Mouse (Mus musculus): ENCODE measurements around the gene Gpr19.

Gene Gpr19

DNA sequence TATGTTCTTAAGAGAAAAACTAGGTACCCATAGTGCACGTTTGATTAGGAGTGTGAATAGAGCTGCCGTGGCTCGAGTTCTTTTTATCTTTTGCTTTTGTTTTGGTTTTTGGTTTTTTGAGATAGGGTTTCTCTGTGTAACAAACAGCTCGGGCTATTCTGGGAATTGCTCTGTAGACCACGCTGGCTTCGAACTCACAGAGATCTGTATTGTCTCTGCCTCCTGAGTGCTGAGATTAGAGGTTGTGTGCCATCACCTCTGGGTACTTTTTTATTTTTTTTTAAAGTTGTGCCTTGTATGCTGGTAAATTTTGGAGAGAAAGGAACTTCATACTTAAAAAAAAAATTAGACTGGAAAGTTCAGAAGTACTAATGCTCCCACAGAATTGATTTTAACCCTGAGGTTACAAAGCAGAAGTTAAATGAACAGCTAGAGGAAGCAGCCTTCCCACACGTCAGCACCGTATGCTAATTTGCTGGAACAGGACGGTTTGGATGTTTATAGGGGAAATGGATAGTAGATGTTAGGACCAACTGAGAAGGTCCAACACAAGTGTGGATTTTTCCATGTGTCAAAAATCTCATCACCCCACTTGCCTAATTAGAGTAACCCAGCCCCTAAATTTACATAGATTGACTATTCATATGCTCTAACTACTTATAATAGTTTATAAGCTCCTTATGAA, 24.3 kb upstream of the Gpr19 start:
- no peak for DNase-seq

DNA sequence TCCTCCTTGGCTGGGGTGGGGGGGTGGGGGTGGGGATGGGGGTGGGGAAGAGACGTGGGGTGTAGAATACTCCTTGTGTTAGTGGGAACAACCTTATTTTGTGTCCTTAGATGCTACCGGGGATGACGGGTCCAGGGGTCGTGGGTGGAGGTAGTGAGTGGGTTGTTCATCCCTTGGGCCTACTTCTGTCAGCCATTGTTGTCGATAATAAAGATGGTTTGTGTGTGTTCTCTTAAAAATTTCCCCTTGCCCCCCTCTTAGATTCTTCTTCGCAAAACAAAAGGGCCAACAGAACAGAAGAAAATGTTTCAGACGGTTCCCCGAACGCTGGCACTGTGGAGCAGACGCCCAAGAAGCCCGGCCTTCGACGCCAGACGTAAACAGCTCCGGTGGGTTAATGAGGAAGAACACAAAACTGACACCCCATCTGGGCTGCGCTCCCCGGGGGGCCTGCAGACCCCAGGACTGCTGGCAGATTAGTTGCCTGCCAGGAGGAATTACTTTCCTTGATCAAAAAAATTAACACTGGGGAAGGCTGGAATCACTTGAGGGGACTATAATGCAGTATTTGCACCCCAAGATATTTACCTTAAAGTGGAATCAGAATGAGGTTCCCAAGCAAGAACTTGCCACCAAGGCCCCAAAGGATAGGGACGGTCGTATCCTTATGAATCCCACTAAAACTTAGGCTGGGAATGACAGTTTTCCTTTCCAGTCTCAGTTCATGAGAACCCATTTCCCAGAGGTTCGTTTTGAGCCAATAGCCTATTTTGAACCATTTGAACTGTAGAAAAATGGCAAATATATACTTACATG, 23.5 kb upstream of the Gpr19 start:
- DNase-seq: no peak

DNA sequence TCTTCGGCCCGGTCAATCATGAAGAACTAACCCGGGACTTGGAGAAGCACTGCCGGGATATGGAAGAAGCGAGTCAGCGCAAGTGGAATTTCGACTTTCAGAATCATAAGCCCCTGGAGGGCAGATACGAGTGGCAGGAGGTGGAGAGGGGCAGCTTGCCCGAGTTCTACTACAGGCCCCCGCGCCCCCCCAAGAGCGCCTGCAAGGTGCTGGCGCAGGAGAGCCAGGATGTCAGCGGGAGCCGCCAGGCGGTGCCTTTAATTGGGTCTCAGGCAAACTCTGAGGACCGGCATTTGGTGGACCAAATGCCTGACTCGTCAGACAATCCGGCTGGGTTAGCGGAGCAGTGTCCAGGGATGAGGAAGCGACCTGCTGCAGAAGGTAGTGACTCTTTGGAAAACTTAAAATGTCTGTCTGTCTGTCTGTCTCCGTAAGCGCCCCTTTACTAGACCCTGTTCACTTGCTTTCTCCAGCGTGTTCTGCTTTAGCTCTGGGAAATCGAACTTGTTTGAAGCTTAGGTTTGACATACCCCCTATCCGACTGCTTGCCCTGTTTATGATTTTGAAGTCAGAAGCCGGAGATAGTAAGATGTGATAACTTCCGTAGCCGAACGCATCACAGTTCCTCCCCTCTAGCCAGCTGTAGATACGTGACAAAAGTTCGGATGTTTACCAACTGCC, 22.8 kb upstream of the Gpr19 start:
- peak; percentile 74 for DNase-seq

DNA sequence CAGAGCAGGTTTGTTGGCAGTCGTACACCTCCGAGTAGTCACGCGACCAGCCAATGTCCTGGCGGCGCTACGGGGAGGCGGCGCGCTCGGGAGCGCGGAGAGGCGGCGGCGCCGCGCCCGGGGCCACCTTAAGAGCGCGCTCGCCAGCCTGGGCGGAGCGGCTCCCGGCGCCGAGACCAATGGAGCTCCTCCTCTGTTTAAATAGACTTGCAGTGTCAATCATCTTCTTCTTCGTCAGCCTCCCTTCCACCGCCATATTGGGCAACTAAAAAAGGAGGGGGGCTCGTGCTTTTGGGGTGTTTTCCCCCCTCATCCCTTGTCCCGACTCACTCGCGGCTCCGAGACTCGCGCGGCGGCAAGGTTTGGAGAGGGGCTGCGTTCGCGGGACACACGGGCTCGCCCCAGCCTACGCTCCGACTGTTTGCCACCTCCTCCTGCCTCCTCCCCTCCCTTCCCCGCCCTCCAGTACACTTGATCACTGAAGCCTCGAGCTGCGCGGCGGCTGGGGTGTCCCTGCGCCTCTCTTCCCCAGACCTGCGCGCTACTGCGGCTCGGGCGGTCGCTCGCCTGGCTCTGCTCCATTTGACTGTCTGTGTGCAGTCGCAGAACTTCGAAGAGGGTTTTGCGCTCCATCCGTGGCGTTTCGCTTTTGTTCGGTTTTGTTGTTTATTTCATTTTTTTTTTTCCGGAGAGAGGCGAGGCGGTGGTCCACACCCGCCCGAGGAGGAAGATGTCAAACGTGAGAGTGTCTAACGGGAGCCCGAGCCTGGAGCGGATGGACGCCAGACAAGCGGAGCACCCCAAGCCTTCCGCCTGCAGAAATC, 22.0 kb upstream of the Gpr19 start, which contains the start of gene Cdkn1b:
Gene Cdkn1b, plus strand, starts transcription at position 212 of the 824 bp plus-strand sequence.
- peak; percentile 94 for DNase-seq

DNA sequence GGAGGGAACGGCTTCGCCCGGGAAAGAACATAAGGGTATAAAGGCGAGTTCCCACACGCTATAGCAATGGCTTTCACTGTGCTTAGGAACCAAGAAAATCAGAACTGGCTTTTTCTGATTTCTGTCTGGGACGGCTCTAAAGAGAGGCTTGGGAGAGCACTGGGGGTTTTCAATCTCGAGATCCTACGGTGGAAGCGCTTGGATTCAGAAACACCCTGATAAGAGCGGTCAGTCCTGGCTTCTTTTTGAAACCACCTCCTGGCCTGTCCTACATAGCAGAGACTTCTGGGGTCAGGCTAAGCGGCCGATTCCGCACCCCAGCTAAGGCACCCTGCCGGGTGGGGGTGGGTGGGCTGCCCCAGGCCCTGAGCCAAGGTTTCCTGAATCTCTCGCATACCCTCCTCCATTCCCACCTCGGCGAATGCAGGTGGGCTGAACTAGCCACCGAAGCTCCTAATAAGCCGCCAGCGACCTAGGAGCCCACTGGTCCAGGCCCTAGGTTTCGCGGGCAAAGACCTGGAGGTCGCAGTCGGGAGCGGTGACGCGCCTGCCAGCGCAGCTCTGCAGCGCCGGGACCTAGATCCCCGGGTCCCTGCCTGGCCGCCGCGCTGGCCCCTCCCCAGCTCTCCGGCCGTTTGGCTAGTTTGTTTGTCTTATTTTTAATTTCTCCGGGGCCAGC, 21.3 kb upstream of the Gpr19 start:
- no peak for DNase-seq

DNA sequence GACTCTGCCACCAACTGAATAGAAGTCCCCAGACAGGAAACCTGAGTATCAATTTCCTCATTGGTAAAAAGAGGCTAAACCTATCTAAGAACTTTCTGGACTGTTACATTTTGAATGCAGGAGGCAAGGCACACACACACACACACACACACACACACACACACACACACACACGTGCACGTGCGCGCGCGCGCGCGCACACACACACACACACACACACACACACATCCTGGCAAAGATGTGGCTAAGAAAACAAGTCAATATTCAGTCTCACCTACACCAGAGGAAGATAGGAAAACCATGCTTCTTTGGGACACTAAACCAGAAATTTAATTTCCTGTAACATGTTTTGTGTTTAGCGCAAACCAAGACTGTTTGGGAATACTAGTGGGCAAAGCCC, 20.4 kb upstream of the Gpr19 start:
- DNase-seq: no peak

DNA sequence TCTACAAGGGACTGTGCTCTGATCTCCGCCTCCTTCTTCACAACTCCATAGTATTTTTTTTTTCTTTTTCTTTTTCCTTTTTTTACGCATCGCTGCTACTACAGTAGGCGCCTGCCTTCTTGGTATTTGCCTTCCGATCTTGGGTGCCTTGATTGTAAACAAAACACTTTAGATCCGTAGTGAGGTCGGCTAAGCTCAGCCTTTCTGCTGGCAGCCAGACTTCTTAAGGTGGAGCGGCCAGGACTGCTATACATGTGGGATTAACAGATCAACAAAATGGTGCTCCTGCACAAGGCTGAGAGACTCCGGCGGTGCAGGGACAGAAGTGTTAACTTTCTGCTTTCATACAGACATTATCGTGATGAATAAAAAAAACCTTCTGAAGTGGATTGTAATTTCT, 18.7 kb upstream of the Gpr19 start:
- peak; percentile 81 for DNase-seq

DNA sequence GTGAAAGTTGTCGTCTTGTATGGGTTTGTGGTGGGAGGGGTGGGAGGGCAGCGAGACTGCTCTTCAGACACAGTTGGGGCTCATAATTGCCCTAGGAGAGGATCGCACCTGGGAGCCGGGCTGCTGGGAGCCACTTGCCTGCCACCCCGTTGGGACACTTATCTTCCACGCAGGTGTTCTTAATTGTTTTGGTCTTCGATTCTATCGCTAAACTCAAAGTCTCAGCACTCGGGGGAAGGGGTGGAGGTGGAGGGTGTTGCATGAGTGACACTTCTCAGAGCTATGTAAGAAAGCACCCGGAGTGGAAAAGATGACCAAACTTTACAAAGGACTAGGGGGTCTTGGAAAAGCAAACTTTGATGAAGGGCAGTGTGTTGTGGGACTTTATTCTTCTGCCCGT, 18.3 kb upstream of the Gpr19 start:
- peak; percentile 45 for DNase-seq

DNA sequence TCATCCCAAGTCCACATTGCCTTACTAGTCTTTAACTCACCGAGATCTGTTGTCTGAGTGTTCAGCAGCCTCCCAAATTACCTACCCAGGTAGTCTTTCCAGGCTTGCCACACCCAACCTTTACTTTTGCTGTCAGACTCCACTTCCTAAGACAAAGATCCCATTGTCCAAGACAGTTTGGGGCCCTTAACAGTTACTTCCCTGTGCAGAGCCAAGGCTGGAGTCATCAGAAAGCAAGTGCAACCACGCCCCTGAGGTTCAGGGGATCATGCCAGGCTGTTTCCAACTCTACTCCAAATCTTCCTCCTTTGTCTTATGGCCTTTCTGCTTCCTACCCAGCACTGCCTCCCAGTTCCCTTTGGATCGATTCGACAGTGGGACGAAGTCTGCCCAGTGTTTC, 16.1 kb upstream of the Gpr19 start:
- DNase-seq: no peak

DNA sequence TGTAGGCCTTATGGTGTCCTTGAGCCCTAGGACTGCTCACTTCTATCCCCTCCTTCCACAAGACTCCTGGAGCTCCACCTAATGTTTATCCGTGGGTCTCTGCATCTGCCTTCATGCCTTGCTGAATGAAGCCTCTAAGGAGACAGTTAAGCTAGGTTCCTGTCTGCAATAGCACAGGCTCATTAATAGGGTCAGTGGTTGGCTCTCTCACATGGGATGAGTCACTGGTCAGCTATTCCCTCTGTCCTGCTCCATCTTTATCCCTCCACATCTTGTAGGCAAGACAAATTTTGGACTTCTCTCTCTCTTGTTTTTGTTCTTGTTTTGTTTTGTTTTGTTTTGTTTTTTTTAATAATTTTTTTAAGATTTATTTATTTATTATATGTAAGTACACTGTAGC, 7.4 kb upstream of the Gpr19 start:
- no peak for DNase-seq

DNA sequence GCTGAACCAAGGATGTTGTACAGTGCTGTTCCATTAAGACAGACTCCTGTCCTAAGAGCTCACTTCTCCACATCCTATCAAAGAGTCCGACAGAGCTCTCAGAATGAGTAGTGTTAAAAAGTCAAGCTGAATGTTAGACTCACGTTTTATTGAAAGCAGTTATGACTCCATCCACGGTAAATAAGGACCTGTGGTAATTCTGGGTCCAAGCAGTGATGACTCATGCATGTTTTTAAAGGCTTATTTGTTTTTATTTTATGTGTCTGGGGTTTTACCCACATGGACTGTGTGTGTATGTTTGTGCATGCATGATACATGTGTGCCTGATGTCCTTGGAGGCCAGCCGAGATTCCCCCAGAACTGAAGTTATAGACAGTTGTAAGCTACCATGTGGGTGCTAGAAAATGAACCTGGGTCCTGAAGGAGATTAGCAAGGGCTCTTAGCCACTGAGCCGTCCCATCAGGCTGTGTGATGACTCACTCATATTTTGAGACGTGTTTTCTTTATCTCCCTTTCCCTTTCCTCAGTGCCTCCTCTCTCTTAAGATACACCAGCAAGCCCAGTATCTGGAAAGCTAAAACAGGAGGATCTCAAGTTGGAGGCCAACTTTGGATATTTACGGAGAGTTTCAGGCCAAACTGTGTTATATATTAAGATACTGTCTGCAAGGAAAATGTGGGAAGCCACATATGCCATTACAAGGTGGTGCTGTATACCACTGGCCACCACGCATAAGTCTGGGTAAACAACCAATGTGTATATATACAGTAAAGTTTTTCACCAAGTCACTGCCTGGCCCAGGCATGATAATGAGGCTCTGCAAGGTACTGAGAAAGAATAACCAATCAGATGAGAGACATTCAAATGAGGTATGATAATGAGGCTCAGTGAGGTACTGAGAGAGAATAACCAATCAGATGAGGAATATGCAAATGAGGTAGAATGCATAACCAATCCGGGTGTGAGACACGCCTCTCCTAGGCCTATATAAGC, 5.8 kb upstream of the Gpr19 start:
- DNase-seq: no peak

DNA sequence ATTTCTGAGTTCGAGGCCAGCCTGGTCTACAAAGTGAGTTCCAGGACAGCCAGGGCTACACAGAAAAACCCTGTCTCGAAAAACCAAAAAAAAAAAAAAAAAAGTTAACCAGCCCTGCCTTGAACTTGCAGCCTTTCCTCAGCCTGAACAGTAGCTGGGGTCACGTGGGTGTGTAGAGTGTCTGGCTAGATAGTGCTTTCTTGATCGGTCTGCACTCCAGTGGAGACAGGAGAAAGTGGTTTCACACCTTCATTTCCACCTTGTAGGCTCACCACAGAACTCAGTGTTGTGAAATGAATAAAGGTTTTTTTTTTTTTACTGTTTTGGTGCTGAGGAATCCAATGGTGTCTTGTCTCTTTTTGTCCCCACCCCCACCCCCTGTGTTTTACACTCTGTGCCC, 5.0 kb upstream of the Gpr19 start:
- no peak for DNase-seq

DNA sequence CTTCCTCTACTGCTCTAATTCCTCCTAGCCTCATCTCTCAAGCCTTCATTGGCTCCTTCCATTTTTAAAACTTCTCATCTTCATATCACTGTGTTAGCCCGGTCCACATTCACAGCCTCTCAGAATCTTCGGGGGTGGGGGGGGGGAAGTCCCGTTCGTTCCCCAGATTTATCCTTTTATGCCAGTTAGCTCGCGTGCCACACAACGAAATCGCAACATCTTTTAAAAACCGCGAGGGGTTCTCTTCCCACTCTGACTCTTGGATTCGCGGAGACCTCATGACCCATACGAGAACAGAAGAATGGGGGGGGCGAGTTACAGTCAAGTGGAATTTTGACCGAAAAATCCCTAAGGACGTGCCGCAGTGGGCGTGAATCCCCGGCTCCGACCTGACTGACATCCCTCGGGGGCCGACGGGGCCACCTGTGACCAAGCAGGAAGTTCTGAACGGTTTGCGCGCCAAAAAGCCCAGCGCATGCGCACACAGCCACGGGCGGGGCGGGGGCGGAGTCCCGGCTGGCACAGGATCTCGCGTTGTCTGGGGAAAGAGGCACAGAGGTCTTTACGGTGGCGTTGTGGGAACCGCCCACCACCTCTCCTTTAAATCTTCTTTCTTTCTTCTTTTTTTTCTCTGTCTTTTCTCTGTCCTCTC, 809 bp downstream of the Gpr19 start:
- peak; percentile 97 for DNase-seq

DNA sequence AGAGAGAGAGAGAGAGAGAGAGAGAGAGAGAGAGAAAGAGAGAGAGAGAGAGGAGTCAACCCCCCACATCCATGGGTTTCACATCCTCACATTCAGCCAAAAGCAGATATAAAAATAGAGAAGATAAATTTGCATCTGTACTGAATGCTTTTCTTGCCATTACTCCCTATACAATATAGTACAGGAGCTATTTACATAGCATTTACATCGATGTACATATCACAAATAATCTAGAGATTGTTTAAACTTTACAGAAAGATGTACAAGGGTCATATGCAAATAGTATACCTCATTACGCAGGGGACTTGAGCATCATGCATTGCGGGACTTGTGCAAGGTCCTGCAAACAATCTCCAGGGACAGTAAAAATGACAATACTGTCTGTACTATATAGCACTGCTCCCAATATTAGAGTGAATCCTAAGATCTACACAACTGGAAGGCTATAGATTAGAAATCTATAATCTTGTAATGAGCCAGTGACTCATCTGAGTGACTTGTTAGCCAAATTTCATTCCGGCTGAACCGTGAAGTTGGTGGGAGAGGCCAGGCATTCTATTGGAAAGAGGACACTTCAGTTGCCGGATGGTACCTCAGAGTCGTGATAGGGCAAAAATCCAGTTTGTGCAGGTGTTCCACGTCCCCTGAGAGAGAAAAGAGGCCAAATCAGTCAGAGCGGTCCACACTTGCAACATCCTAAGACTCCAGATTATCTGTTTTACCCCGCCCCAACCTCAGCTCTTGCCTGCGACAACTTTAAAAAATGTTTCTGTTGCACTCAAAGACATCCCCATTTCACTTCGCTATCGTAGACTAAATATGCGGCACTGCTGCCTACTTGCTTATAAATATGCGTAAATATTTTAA, 1.6 kb downstream of the Gpr19 start:
- DNase-seq: no peak

DNA sequence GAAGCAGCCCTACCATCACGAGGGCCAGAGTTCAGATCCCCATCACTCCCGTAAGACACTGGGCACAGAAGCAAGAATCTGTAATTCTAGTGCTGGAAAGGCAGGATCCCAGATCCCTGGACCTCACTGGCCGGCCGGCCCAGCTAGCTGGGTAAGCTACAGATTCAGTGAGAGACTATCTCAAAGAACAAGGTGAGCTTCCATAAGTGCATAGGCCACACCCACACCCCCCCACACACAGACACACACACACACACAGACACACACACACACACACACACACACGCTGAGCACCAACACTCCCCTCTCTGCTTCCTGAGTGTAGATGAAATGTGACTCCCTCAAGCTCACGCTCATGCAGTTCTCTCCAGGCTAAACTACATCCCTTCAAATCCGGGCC, 7.9 kb downstream of the Gpr19 start:
- DNase-seq: no peak

DNA sequence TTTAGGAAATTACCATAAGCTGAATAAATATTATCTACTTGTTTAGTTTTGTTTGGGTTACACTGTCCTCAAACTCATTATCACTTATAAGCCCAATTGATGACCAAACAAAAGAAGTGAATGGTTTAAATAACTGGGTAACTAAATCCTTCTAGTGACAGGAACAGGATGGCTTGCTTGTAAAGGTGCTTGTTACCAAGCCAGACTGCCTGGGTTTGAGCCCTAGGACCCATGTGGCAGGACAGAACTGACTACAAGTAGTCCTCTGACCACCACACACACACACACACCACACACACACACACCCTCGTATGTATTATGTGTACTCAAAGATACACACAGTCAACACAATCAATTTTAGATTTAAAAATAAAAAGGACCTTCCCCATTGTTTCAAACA, 8.6 kb downstream of the Gpr19 start:
- no peak for DNase-seq

DNA sequence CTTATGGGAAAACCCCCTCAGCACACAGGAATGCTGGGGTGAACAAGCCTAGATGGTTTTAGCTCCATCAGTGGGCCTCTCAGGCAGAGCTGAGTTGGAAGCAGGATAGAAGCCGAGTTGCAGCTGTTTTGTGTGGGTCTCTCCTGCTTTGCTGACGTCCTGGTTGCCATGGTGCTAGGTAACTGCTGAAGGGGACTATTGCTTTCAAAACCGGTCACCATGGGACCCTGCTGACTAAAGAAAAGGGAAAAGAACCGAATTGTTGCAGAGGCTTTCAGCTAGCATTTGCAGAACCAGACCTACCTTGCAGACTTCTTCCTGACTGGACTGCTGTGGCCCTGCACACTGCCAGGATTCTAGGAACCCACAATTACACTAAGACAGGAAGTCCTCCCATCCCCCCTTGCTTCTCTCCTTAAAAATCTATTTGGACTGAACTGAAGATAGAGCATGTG, 9.8 kb downstream of the Gpr19 start:
- DNase-seq: no peak

DNA sequence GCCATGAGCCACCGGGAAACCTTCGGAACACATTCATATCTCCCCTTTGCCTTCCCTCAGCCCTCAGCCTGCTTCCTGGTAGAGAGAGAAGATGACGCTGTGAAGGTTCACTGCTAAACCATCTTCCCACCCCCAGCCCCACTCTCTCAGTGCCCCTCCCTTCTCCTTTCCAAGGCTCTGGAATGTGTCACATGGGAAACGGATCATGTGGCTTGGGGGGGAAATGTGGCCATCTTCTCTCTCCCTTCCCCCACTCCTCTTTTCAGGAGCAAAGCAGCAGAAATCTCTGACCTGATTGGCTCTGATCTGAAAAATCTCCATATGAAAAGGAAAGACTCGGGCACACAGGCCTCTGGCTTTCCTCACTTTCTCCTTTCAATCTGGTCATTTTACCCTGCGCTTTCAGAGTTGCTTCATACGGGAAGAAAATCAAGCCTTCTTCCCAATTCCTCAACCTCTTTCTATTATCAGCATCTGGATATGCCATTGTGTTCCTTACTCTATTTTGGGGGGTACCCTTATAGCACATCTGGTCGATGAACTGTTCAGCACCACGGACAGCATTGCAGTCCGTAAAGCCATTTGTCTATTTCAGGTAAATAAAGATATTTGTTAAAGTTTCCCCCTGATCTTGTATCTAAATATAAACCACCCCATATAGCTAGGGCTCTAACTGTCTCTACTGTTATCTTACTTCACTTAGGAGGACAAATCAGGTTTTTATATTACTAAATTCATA, 10.5 kb downstream of the Gpr19 start:
- peak; percentile 60 for DNase-seq

DNA sequence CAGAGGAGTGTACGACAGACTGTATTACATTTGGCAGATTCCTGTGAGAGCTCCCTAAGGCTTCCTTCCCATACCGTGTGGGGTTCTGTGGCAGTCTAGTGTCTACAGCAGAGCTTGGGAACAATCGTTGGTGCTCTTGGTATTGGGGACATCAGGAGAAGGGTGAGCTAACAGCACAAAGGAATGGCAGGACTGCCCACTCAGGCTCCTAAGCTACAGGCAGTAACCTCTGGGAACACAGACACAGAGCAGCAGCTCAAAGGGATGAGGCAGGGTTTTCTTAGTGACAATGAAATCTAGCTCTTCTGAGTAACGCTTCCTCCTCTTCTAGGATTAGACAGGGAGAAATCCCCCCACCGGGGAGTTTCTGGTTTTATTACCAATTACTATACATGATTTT, 11.4 kb downstream of the Gpr19 start:
- no peak for DNase-seq
